In genomic region chr7:100908061-100908460, GRCm38 (mm10) we compare ENCODE assay signal across 10 mouse cellular contexts. TPM values are rescaled to one million over a fixed set of nuclear protein-coding genes. Genes with fewer than 3 reads are reported as not detected.
A peak's percentile ranks its signal among the peaks of the same experiment; 100 is the strongest.
DNase-seq lines count a peak whose midpoint lies in the region; ATAC-seq and TF ChIP-seq lines count a peak whose summit lies in the region.
"Had no signal": no experiment of that assay in that cellular context is flagged by ENCODE, and none has a peak within 500 bp of the region (broad histone marks: within the 10 kb centered on the region; RNA-seq: fewer than 3 reads in every experiment).

No protein-coding gene starts in this region.

- H3K4me3 ChIP-seq in hindbrain, embryonic 11.5 days (ENCODE audit: low read depth, low read length), result no peak overlapping the region
- H3K4me3 ChIP-seq in hindbrain, embryonic 12.5 days, result no peak overlapping the region
- no peak overlapping the region for H3K4me3 ChIP-seq in kidney, postnatal 0 days (replicated peaks; ENCODE audit: low read depth, low read length)
- H3K4me3 ChIP-seq in neural tube, embryonic 15.5 days (replicated peaks), result no peak overlapping the region
- H3K4me3 ChIP-seq: erythroblast, embryonic 14.5 days had no signal

- no peaks in the 10 kb centered on the region for H3K9me3 ChIP-seq in hindbrain, embryonic 11.5 days (ENCODE audit: control insufficient read depth, low read length)
- H3K9me3 ChIP-seq in hindbrain, embryonic 12.5 days (replicated peaks), result no peaks in the 10 kb centered on the region
- no peaks in the 10 kb centered on the region for H3K9me3 ChIP-seq in kidney, postnatal 0 days (replicated peaks; ENCODE audit: low read length)
- no peaks in the 10 kb centered on the region for H3K9me3 ChIP-seq in neural tube, embryonic 15.5 days (replicated peaks)
- H3K9me3 ChIP-seq: G1E had no signal

- no peak for DNase-seq in hindbrain, embryonic 11.5 days (ENCODE audit: low spot score)
- peak; percentile 70 to 81 for DNase-seq in heart, adult 9 months (ENCODE audit: low spot score in 2 of 2)
- no peak for DNase-seq in kidney, postnatal 0 days (ENCODE audit: low spot score)
- DNase-seq in right cerebral cortex, postnatal 25 days, result no peak
- no peak for DNase-seq in spleen, adult 18-20 months

- H3K27me3 ChIP-seq in hindbrain, embryonic 11.5 days (ENCODE audit: control insufficient read depth, insufficient read depth, low read length), result no peaks in the 10 kb centered on the region
- no peaks in the 10 kb centered on the region for H3K27me3 ChIP-seq in hindbrain, embryonic 12.5 days
- H3K27me3 ChIP-seq in kidney, postnatal 0 days (ENCODE audit: insufficient read depth, low read length), result no peaks in the 10 kb centered on the region
- H3K27me3 ChIP-seq in neural tube, embryonic 15.5 days (replicated peaks), result no peaks in the 10 kb centered on the region

- no peak overlapping the region for H3K27ac ChIP-seq in hindbrain, embryonic 11.5 days (ENCODE audit: low read depth, low read length)
- no peak overlapping the region; the same call in 1 of the 2 replicates for H3K27ac ChIP-seq in hindbrain, embryonic 12.5 days
- H3K27ac ChIP-seq in kidney, postnatal 0 days, result peak overlapping the region; percentile 78
- H3K27ac ChIP-seq in neural tube, embryonic 15.5 days (replicated peaks), result peak overlapping the region; percentile 13; the same call in 1 of the 2 replicates

- peaks cover 16% of the 10 kb centered on the region for H3K4me1 ChIP-seq in hindbrain, embryonic 11.5 days (replicated peaks; ENCODE audit: control insufficient read depth, insufficient read depth, low read length)
- H3K4me1 ChIP-seq in hindbrain, embryonic 12.5 days, result peaks cover 25% of the 10 kb centered on the region
- H3K4me1 ChIP-seq in kidney, postnatal 0 days (replicated peaks; ENCODE audit: insufficient read depth, low read length), result peaks cover 51% of the 10 kb centered on the region
- H3K4me1 ChIP-seq in neural tube, embryonic 15.5 days, result peaks cover 29% of the 10 kb centered on the region

- no peaks in the 10 kb centered on the region for H3K36me3 ChIP-seq in hindbrain, embryonic 11.5 days (ENCODE audit: control insufficient read depth, insufficient read depth, low read length)
- no peaks in the 10 kb centered on the region for H3K36me3 ChIP-seq in hindbrain, embryonic 12.5 days
- H3K36me3 ChIP-seq in kidney, postnatal 0 days (ENCODE audit: insufficient read depth, low read length), result 0 out of 2 replicates have a peak, but pooled peaks cover 2% of the 10 kb centered on the region
- H3K36me3 ChIP-seq in neural tube, embryonic 15.5 days, result no peaks in the 10 kb centered on the region
- H3K36me3 ChIP-seq: G1E had no signal

- TF ChIP-seq CTCF in kidney, postnatal 0 days (IDR thresholded peaks at IDR 0.05; ENCODE audit: low read depth), result no peak

- no peak overlapping the region for H3K4me2 ChIP-seq in hindbrain, embryonic 11.5 days (replicated peaks; ENCODE audit: low read depth, low read length)
- H3K4me2 ChIP-seq in hindbrain, embryonic 12.5 days (replicated peaks), result no peak overlapping the region
- peak overlapping the region; percentile 32 for H3K4me2 ChIP-seq in kidney, postnatal 0 days (ENCODE audit: low read length)
- no peak overlapping the region for H3K4me2 ChIP-seq in neural tube, embryonic 15.5 days

- 0 out of 2 replicates have a peak overlapping the region, but pooled peaks have one; percentile 4 for H3K9ac ChIP-seq in hindbrain, embryonic 11.5 days (ENCODE audit: low read depth, low read length)
- H3K9ac ChIP-seq in hindbrain, embryonic 12.5 days, result no peak overlapping the region
- 0 out of 2 replicates have a peak overlapping the region, but pooled peaks have one; percentile 8 for H3K9ac ChIP-seq in kidney, postnatal 0 days (ENCODE audit: low read depth, low read length)
- H3K9ac ChIP-seq in neural tube, embryonic 15.5 days (replicated peaks), result no peak overlapping the region

- WGBS in hindbrain, embryonic 11.5 days, result 76% methylated on average over 8 of the region's 8 CpGs
- 79% methylated on average over 8 of the region's 8 CpGs for WGBS in hindbrain, embryonic 12.5 days
- 65% methylated on average over 8 of the region's 8 CpGs for WGBS in kidney, postnatal 0 days
- WGBS in neural tube, embryonic 15.5 days, result 70% methylated on average over 8 of the region's 8 CpGs

- ATAC-seq in hindbrain, embryonic 11.5 days (ENCODE audit: low FRiP score), result 0 out of 2 replicates have a peak, but pooled peaks have one; percentile 13
- no peak for ATAC-seq in hindbrain, embryonic 12.5 days (ENCODE audit: low FRiP score)
- ATAC-seq in kidney, postnatal 0 days (replicated peaks; ENCODE audit: low FRiP score, low read depth), result no peak; the same call in 1 of the 2 replicates
- ATAC-seq in neural tube, embryonic 15.5 days (ENCODE audit: low FRiP score), result peak; percentile 39; the same call in 1 of the 2 replicates
- no peak for ATAC-seq in inflammation-experienced regulatory T-cells, adult 6 months

RNA-seq across cellular contexts. Expression of gene Arhgef17, which starts 23.8 kb away (rescaled TPM):
- polyA plus RNA-seq in hindbrain, embryonic 11.5 days (2014; fragmentation: Nextera tagmentation; extraction: Ambion mirVana), result 6.3 and 8.3 TPM in 2 replicates
- polyA plus RNA-seq in hindbrain, embryonic 12.5 days (2016; fragmentation: Nextera tagmentation; extraction: Ambion mirVana), result 9.1 and 9.6 TPM in 2 replicates
- 7.8 and 8.1 TPM in 2 replicates for polyA plus RNA-seq in kidney, postnatal 0 days (2015; fragmentation: Nextera tagmentation; extraction: Ambion mirVana)
- 12.2 and 12.9 TPM in 2 replicates for polyA plus RNA-seq in neural tube, embryonic 15.5 days (2015; fragmentation: Nextera tagmentation; extraction: Ambion mirVana)
- polyA plus RNA-seq in inflammation-experienced regulatory T-cells, adult 6 months (2017; shearing (Covaris generic)), result not detected

RNA-seq across cellular contexts. Expression of gene Relt, which starts 44.8 kb away (rescaled TPM):
- 1.4 and 2.0 TPM in 2 replicates for polyA plus RNA-seq in hindbrain, embryonic 11.5 days (2014; fragmentation: Nextera tagmentation; extraction: Ambion mirVana)
- 3.6 and 4.5 TPM in 2 replicates for polyA plus RNA-seq in hindbrain, embryonic 12.5 days (2016; fragmentation: Nextera tagmentation; extraction: Ambion mirVana)
- polyA plus RNA-seq in kidney, postnatal 0 days (2015; fragmentation: Nextera tagmentation; extraction: Ambion mirVana), result 2.1 and 2.3 TPM in 2 replicates
- polyA plus RNA-seq in neural tube, embryonic 15.5 days (2015; fragmentation: Nextera tagmentation; extraction: Ambion mirVana), result 5.9 and 6.3 TPM in 2 replicates
- polyA plus RNA-seq in inflammation-experienced regulatory T-cells, adult 6 months (2017; shearing (Covaris generic)), result 10 to 100 TPM; 11.1 to 13.9 (median 12.3) TPM

Comparison
In these comparisons a context has a peak if more than half of its experiments do, and no peak if none do; other contexts are left out.
1. ATAC-seq: peak in hindbrain, embryonic 11.5 days (single experiment) and neural tube, embryonic 15.5 days (single experiment); none in hindbrain, embryonic 12.5 days (single experiment), kidney, postnatal 0 days (single experiment) and inflammation-experienced regulatory T-cells, adult 6 months (single experiment).
2. H3K9ac ChIP-seq: peak in hindbrain, embryonic 11.5 days (single experiment) and kidney, postnatal 0 days (single experiment); none in hindbrain, embryonic 12.5 days (single experiment) and neural tube, embryonic 15.5 days (single experiment).
3. DNase-seq: peak in heart, adult 9 months (2 of 2); none in hindbrain, embryonic 11.5 days (single experiment), kidney, postnatal 0 days (single experiment), right cerebral cortex, postnatal 25 days (single experiment) and spleen, adult 18-20 months (0 of 2).
4. H3K27ac ChIP-seq: peak in kidney, postnatal 0 days (single experiment) and neural tube, embryonic 15.5 days (single experiment); none in hindbrain, embryonic 11.5 days (single experiment) and hindbrain, embryonic 12.5 days (single experiment).